Mouse (Mus musculus) bone marrow, adult 2 months (tissue): Measurements from ENCODE around the gene Fam155a. TPM values are rescaled to one million over a fixed set of nuclear protein-coding genes. Genes with fewer than 3 reads are reported as not detected.

Experiments
- H3K27ac ChIP-seq: fragments of 200-500 bp; 2 replicates; pipeline ENCODE4 v1.5.1; 2012; ENCODE audit warnings: low read depth, mild to moderate bottlenecking, control low read depth, inconsistent platforms, low read length; ENCODE audit not compliant: control insufficient read depth, poor library complexity, insufficient read depth
- H3K4me1 ChIP-seq: fragments of 200-500 bp; 2 replicates; pipeline ENCODE4 v1.6.1; 2011; ENCODE audit warnings: low read length; ENCODE audit not compliant: control insufficient read depth, insufficient read depth
- H3K4me3 ChIP-seq: fragments of 200-500 bp; replicated peaks from 2 replicates; pipeline ENCODE3; 2011; ENCODE audit warnings: mild to moderate bottlenecking, low read depth, low read length, control low read depth; ENCODE audit not compliant: control insufficient read depth
- CTCF ChIP-seq: fragments of 200-500 bp; IDR thresholded peaks from 2 replicates; pipeline ENCODE4 v1.5.1; 2011; ENCODE audit warnings: low read length, control low read depth; ENCODE audit not compliant: control insufficient read depth, insufficient read depth
- POLR2A ChIP-seq: fragments of 200-500 bp; IDR thresholded peaks from 2 replicates; pipeline ENCODE4 v1.6.1; 2011; ENCODE audit warnings: low read depth, mild to moderate bottlenecking, control low read depth, low read length, borderline replicate concordance; ENCODE audit not compliant: control insufficient read depth
- WGBS: fragments of 180-500 bp; shearing (Covaris S2); methylation state at CpG from one replicate; pipeline ENCODE4 v1.1.7; 2018; 5-methylcytosine and 5-hydroxymethylcytosine counted together
- polyA plus RNA-seq: library from polyadenylated mRNA; stranded (reverse); fragments of >200 nt; gene quantifications from 2 replicates; pipeline ENCODE4 v1.2.4, GENCODE M21; 2011; ENCODE audit warnings: low replicate concordance; ENCODE audit not compliant: missing spikeins, insufficient read depth, insufficient read length

Fam155a gene
- polyA plus RNA-seq, 1 experiment: not detected

DNA sequence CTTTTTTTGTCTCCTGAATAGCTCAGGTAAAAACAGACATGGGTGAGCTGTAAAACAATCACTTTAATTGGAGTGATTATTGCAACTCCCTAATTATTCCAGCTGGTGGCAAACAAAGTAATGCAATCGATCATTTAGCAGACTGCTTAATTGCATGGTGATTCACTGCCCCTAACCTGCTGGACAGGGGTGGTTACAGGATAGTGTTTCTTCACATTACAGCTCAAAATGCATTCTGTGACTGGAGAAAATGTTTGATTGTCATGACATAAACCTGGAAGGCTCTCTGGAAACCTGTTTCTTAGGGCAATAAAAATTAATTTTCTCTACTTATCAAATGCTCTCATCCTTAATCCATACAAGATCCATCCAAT, 276.7 kb downstream of the Fam155a start:
- no peak overlapping the region for H3K27ac ChIP-seq
- H3K4me3 ChIP-seq: no peak overlapping the region
- no peaks in the 10 kb centered on the region for H3K4me1 ChIP-seq
- 64% methylated on average over 1 of the region's 1 CpGs for WGBS
- TF ChIP-seq CTCF (no peak), POLR2A (no peak)

- TF ChIP-seq CTCF (no peak), POLR2A (no peak)
- Histone ChIP-seq H3K27ac (no peak overlapping the region), H3K4me3 (no peak overlapping the region), H3K4me1 (no peaks in the 10 kb centered on the region)
- WGBS: 75% methylated on average over 8 of the region's 8 CpGs
Measured at GRCm38 (mm10) chr8:9493557-9494224, 277.3 kb downstream of the Fam155a start.

GRCm38 (mm10) chr8:9482565-9482964, 288.4 kb downstream of the Fam155a start:
- Histone ChIP-seq H3K4me3 (no peak overlapping the region), H3K27ac (no peak overlapping the region), H3K4me1 (no peaks in the 10 kb centered on the region)
- WGBS: 73% methylated on average over 5 of the region's 5 CpGs
- no peak for TF ChIP-seq CTCF
- no peak for TF ChIP-seq POLR2A

GRCm38 (mm10) chr8:9471290-9471689, 299.7 kb downstream of the Fam155a start:
- TF ChIP-seq CTCF: no peak
- TF ChIP-seq POLR2A: no peak
- Histone ChIP-seq H3K4me1 (no peaks in the 10 kb centered on the region), H3K27ac (no peak overlapping the region), H3K4me3 (no peak overlapping the region)
- WGBS: 78% methylated on average over 5 of the region's 5 CpGs

DNA sequence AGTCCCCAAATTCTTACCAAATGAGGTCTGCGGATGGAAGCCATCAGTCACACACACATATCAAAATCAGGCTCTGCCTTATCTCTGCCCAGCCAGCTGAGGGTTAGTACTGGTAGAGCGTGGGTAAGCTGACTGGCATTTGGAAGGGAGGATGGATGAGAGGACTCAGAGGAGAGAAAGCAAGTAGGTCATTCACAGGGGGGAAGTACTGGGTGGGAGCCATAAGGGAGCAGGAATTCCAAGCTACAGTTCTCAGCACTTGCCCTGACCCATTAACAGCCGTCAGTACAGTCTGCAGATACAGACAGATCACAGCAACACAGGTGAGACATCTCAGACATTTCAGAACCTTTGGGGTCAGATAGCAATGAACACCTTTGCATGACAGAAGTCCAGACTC, 300.8 kb downstream of the Fam155a start:
- 78% methylated on average over 3 of the region's 3 CpGs for WGBS
- Histone ChIP-seq H3K4me3 (no peak overlapping the region), H3K4me1 (no peaks in the 10 kb centered on the region), H3K27ac (no peak overlapping the region)
- TF ChIP-seq CTCF: no peak
- TF ChIP-seq POLR2A: no peak

DNA sequence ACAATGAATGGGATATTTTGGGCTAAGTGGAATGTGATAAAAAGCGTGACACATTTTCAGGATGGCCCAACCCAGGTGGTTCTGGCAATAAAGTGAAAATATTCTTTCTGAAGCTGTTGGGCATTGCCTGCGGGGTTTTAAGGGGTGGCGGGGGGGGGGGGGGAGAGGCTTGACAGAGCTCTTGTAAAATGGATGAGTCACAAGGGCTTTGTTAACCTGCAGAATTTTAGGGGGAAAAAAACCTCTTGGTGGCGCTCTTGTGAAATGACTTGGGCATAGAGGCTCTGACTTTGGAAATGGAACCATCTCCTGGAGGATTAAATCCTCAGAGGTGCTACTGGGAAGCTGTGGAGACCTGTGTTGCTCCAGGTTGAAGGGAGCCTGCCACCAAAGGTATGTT, 309.9 kb downstream of the Fam155a start:
- Histone ChIP-seq H3K4me3 (no peak overlapping the region), H3K27ac (no peak overlapping the region), H3K4me1 (no peaks in the 10 kb centered on the region; the same call in 1 of the 2 replicates)
- WGBS: 65% methylated on average over 4 of the region's 4 CpGs
- TF ChIP-seq CTCF (no peak), POLR2A (no peak)

- H3K4me3 ChIP-seq: no peak overlapping the region
- no peak for TF ChIP-seq POLR2A
- no peak for TF ChIP-seq CTCF
- H3K4me1 ChIP-seq: no peaks in the 10 kb centered on the region; the same call in 1 of the 2 replicates
- no peak overlapping the region for H3K27ac ChIP-seq
- WGBS: 57% methylated on average over 2 of the region's 2 CpGs
Measured at GRCm38 (mm10) chr8:9460707-9461106, 310.3 kb downstream of the Fam155a start.

- TF ChIP-seq CTCF (no peak), POLR2A (no peak)
- WGBS: 74% methylated on average over 11 of the region's 11 CpGs
- Histone ChIP-seq H3K27ac (no peak overlapping the region), H3K4me3 (no peak overlapping the region), H3K4me1 (no peaks in the 10 kb centered on the region; the same call in 1 of the 2 replicates)
Measured at GRCm38 (mm10) chr8:9458614-9459013, 312.3 kb downstream of the Fam155a start.

GRCm38 (mm10) chr8:9455138-9455537, 315.8 kb downstream of the Fam155a start:
- WGBS: 21% methylated on average over 4 of the region's 4 CpGs
- Histone ChIP-seq H3K4me3 (no peak overlapping the region), H3K4me1 (no peaks in the 10 kb centered on the region), H3K27ac (no peak overlapping the region)
- TF ChIP-seq POLR2A (no peak), CTCF (no peak)
